ENCODE assay signal across 8 mouse cellular contexts in the genomic region with DNA sequence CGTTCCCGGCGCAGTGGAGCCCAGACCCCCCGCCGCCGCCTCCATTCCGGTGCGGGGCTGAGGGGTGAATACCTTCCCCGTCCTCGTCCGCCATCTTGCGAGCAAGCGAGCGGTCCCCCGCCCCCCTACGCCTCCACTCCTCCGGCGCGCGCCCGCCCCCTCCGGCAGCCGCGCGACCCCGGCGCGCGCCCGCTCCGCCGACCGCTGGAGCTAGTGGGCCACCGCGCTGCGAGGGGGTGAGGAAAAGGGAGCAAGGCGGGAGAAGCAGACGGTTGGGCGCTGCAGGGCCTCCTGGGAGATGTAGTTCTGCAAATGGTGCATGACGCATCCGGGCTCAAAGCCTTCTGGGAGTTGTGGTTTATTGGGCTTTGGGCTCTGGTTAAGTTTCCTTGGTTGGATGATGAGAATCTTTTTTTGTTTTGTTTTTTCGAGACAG. TPM values are rescaled to one million over a fixed set of nuclear protein-coding genes. Genes with fewer than 3 reads are reported as not detected.
DNase-seq lines count a peak whose midpoint lies in the region; ATAC-seq lines count a peak whose summit lies in the region.

A gene (minus strand): TSS at position 261 of the 436 bp plus-strand sequence.

- H3K4me1 ChIP-seq in hindbrain, embryonic 11.5 days (replicated peaks; ENCODE audit: control insufficient read depth, insufficient read depth, low read length) = no peaks in the 10 kb centered on the region

- peak; percentile 94 for DNase-seq in MEL-GATA-1-ER (ENCODE audit: extremely low read depth, low read depth)
- peak; percentile 87 for DNase-seq in cerebellum, adult 8-10 months
- peak; percentile 97 for DNase-seq in hindbrain, embryonic 11.5 days (ENCODE audit: low spot score)
- DNase-seq in layer of hippocampus, postnatal 10 days (ENCODE audit: low spot score in 2 of 2) = peak; percentile 89 to 92
- DNase-seq in lung, postnatal 10 days = peak; percentile 95
- DNase-seq in ovary, postnatal 36 days (ENCODE audit: low spot score) = peak; percentile 88
- peak; percentile 92 for DNase-seq in thymus, postnatal 25 days

- H3K9me3 ChIP-seq in hindbrain, embryonic 11.5 days (ENCODE audit: control insufficient read depth, low read length) = no peaks in the 10 kb centered on the region

- ATAC-seq in frontal cortex, adult (ENCODE audit: low TSS enrichment) = peak; percentile 97
- ATAC-seq in hindbrain, embryonic 11.5 days (ENCODE audit: low FRiP score) = peak; percentile 99

- peak within 1 kb of the TSS; percentile 83 for H3K27ac ChIP-seq in hindbrain, embryonic 11.5 days (ENCODE audit: low read depth, low read length)

- peak within 1 kb of the TSS; percentile 49 for H3K4me2 ChIP-seq in hindbrain, embryonic 11.5 days (replicated peaks; ENCODE audit: low read depth, low read length)

- no peaks in the 10 kb centered on the region for H3K27me3 ChIP-seq in hindbrain, embryonic 11.5 days (ENCODE audit: control insufficient read depth, insufficient read depth, low read length)

- no peaks in the 10 kb centered on the region for H3K36me3 ChIP-seq in hindbrain, embryonic 11.5 days (ENCODE audit: control insufficient read depth, insufficient read depth, low read length)

- H3K9ac ChIP-seq in hindbrain, embryonic 11.5 days (ENCODE audit: low read depth, low read length) = peak within 1 kb of the TSS; percentile 89

- under 1% methylated on average over 39 of the region's 42 CpGs for WGBS in hindbrain, embryonic 11.5 days

- peak within 1 kb of the TSS; percentile 91 for H3K4me3 ChIP-seq in hindbrain, embryonic 11.5 days (ENCODE audit: low read depth, low read length)

RNA-seq across cellular contexts. Expression of the gene that starts here (rescaled TPM):
- polyA plus RNA-seq in hindbrain, embryonic 11.5 days (2014; fragmentation: Nextera tagmentation; extraction: Ambion mirVana) = 40.6 and 42.4 TPM in 2 replicates
- 10 to 100 TPM; 80.2 to 88.8 TPM for total RNA-seq in layer of hippocampus, postnatal 10 days (2021)

Comparison
In these comparisons a context has a peak if more than half of its experiments do, and no peak if none do; other contexts are left out.
1. Peak in every context shown above with its lines: DNase-seq, ATAC-seq, H3K4me3 ChIP-seq and H3K27ac ChIP-seq.